Mouse (Mus musculus) lung, postnatal 10 days (tissue): ENCODE data around the gene Slc25a28.

ENCODE experiments used
- DNase-seq: peaks from one replicate; pipeline ENCODE4 v3.0.0; 2021

Slc25a28 gene

DNA sequence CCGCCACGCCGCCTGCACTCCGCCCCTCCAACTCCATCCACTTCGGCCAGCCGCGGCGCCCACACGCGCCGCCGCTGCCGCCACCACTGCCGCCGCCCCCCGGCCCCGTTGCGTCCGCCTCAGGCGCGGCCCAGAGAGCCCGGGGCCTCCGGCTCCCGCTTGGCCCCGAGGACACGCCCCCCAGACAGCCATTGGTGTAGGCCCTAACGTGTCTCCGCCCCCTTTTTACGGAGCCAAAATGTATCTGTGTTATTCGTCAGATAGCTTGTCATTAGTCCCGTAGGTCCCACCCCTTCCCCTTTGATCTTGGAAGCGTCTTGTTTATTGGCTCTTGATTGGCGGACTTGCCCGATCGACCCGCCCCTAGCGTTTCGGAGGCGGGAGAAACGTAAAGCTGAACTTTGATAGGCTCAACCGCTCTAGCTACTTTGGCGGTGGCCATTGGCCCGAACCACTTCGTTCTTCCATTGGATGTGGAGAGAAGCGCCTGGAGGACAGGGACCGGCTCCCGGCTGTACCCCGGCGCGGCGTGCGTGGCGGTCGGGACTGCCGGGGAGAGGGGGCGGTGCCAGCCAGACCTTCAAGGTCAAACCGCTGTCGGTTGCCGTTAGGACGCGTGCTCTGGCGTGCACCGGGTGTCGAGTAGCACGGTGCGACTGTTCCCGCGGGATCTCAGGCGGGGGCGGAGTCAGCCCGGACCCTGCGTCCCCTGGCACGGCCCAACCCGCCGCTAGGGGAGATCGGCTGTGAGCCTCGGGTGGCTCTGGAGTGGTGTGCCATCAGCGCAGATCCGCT lies at the start of gene Slc25a28:
TSS of gene Slc25a28 (minus strand) at position 152 of the 795 bp plus-strand sequence.
- DNase-seq, result peak; percentile 100

DNA sequence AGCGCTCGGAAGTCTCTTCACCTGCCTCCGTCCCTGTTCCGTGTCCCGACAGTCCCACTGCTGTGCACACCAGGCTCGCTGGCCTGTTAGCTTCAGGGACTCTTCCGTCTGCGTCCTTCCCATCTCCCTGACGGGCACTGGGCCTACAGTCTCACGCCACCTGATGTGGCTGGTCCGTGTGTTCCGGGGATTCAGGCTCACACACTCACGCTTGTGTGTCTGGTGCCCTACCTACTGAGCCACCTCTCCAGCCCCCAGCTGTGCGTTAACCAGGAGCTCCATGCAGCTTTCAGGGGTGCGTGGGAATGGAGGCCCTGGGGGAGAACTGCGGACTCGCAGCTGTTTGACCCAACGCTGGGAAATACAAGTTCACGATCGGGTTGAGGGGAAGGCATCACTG lies 49.5 kb upstream of the Slc25a28 start:
- DNase-seq, result no peak

DNA sequence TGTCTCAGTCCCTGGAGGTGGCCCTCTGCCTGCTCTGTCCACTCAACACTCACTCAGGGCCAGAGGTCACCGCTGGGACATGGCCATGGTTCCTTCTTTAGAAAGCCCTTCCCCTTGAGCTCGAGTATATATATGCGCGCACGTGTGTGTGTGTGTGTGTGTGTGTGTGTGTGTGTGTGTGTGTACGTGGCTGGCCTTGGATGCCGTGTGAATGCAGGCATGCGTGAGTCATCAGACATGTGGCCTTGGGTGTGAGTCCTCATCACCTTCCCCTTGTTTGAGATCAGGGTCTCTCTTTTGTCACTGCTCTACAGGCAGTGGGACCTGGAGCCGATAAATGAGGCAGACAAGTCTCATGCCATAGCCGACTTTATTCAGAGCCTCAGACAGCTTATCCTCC lies 48.8 kb upstream of the Slc25a28 start:
- DNase-seq, result no peak

DNA sequence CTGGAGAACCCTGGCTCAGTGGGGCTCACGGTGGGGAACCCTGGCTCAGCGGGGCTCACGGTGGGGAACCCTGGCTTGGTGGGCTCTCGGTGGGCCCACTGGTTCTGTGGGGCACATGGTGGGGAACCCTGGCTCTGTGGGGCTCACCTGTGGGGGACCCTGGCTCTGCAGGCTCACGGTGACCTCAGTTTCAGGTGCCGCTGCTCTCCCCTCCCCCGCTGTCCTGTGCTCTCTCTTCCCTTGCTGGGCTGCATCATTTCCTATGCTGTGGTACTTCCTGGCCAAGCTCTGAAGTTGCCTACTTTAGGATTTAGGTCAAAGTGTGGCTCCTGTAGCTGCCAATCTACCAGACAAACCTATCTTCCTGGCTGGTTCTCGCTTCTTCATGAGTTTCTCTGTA lies 48.2 kb upstream of the Slc25a28 start:
- no peak for DNase-seq

DNA sequence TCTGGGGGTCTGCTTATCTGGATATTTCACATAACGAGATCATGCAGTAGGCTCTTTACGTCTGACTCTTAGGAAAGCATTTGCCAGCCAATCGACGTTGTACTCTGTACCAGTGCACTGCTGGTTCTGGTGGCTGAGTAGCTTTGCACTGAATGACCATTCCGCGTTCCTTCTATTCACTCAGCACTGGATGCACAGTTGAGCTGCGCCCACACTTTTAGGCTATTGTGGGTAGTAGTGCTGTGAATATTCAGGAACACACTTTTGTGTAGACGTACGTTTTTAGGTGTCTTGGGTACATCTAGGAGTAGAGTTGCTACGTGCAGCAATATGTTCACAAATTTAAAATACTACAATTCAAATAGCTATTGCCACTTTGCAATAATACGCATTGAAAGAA lies 45.4 kb upstream of the Slc25a28 start:
- no peak for DNase-seq

DNA sequence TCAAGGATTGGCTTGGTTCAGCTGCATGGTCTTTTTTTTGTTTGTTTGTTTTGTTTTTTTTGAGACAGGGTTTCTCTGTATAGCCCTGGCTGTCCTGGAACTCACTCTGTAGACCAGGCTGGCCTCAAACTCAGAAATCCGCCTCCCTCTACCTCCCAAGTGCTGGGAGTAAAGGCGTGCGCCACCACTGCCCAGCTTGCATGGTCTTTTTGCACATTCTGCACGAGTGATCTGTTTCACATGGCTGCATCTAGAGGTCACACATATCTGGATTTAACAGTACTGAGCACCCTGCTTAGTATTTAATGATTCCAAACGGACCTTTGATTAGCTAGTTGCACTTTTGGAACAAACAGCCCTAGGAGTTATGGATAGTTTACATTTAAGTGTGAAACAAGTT lies 37.3 kb upstream of the Slc25a28 start:
- no peak for DNase-seq

DNA sequence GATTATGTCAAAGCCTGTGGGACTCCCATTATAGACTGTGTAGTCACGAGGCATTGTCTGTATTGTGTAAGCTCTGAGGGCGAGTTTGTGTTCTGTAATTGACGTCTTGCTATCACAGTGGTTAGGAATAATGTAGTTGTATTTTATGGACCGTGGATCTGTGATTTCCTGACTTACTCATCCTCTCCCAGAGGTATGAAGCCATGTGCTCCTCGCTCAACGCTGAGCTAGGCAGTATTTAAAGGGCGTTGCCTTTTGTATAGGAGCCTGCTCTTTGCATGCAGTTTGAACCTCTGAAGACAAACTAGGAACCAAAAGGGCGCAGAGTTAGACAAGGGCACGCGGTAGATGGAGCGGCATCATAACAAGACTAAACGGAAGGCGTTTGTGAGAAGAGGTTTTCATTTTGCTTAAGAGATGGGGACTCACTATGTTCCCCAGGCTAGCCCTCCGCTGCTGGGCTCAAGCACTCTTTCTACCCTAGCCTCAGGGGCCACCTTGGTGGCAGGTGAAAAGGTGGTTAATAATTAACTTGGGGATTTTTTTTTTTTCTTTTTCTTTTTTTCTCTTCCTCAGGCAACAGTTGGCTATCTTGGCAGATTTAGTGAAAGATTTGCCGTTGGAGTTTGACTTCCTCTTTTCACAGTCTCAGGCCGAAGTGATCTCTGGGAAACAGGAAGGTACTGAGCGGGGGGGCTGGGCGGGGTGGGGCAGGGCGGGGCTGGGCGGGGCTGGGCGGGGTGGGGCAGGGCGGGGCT lies 36.7 kb upstream of the Slc25a28 start:
- DNase-seq, result no peak

DNA sequence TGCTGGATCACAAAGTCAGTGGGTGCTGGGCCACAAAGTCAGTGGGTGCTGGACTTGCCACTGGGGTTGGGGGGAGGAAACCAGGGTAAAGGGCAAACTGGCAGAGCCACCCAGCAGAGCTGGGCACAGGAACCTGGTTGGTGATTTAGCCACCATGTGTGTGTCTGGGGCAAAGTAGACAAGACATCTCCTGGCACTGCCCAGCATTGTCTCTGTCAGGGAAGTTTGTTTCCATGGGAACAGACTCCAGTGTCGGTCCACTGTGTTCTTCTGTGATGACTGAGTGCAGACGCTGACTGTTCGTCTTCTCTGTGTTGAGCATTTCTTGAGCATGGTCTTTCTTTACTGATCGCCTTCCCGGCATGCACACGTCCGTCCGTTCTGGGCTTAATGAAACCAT lies 34.6 kb upstream of the Slc25a28 start:
- DNase-seq, result no peak

DNA sequence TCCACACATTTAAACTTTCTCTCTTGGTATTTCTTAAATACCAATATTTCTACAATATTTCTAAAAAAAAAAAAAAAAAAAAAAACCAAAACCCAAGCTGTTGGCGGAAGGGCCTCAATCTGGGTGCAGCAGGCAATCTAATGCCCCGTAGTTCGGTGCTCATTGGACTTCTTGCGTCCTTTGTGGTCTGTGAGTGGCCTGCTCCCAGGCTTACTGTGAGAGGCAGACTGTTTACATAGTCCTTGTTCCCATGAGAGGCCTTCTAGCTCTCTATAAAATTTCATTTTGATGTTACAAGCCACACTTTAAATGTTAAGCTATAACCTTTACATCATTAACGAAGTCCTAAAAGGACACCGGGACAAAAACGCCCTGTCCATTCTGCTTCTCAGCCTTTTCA lies 33.5 kb upstream of the Slc25a28 start:
- no peak for DNase-seq

DNA sequence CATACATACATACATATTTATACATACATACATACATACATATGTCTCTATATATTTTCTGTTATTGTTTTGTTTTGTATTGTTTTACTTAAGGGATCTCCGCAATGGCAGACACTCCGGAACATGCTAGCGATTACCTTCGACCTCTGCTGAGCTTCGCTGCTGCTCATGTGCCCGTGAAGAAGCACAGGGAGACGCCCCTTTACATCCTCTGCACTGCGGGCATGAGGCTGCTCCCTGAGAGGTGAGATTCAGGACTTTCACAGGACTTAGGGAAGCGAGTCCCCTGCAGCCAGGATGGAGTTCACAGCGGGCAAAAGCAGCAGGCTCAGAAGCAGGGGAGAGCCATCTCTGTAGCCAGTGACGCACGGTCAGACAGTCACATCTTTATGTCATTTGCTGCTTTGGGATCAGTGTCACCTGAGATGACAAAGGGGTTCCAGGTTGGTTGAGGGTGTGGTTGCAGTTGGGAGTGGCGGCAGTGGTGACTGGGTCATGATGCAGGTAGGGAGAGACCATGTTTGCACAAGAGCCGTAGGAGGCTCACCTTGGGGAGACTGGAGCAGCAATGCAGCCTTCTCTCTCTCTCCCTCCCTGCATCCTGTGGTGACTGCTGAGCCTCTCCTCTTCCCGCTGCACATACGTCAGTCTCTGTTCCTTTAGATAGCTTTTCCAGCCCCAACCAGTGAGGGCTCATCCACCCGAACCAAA lies 30.3 kb upstream of the Slc25a28 start:
- no peak for DNase-seq

DNA sequence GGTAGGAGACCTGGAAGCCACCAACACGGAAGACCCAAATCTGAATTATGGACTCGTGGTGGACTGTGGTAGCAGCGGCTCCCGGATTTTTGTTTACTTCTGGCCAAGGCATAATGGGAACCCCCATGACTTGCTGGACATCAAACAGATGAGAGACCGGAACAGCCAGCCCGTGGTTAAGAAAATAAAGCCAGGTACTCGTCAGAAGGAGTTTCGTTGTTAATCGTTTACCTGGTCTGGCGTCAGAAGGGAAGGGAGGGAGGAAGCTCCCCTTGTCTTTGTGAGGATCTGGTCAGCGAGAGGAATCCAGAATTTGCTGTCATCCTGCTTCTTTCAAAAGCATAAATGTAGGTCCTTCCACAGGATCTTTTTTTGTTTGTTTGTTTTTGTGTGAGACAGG lies 29.5 kb upstream of the Slc25a28 start:
- no peak for DNase-seq

DNA sequence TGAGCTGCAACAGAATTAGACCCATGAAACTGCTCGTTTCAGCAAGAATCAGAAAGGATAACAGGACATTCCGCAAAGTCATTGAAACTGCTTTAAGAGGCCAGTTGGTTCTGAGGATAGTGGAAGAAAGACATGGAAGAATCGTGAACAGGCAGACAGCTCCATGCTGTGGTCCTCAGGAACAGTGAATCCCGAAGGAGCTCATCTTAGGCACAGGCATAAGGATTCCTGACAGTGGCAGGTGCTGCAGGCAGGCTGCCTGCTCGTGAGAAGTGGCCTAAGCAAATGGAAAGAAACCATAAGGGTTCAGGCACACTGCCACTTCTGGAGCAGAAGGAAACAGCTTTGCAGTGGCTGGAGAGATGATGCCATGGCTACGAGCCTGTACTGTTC lies 25.1 kb upstream of the Slc25a28 start:
- DNase-seq, result no peak

DNA sequence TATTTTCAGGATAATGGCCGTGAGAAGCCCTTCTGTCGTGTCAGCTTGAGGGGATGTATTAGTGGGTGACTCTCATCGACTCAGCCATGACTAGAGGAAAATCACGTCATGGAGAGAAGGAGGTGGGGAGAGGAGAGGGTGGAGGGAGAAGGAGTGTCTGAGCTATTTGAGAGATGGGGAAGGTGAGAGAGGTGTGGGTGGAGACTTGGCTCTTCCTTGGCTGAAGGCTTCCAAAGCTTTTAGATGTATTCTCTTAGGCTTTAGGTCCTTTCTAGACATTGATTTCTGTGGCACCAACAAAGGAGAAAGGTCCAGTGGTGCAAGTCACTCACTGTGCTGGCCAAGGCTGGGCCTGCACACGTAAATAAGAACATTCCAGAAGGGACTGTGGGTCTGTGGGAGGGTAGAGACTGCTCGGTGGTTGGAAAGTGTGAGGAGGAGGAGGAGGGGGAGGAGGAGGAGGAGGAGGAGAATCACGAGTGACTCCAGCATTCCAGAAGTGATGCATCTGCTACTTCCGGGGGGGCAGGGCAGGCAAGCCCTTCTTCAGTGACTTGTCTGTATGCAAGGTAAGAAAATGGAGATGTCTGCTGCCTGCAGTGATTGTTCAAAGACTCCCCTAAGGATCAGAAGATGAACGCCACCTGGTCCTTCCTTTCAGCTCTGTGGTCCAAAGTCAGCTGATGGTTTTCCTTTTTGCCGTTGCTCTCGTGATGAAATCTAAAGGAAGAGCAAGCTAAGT lies 24.5 kb upstream of the Slc25a28 start:
- no peak for DNase-seq

DNA sequence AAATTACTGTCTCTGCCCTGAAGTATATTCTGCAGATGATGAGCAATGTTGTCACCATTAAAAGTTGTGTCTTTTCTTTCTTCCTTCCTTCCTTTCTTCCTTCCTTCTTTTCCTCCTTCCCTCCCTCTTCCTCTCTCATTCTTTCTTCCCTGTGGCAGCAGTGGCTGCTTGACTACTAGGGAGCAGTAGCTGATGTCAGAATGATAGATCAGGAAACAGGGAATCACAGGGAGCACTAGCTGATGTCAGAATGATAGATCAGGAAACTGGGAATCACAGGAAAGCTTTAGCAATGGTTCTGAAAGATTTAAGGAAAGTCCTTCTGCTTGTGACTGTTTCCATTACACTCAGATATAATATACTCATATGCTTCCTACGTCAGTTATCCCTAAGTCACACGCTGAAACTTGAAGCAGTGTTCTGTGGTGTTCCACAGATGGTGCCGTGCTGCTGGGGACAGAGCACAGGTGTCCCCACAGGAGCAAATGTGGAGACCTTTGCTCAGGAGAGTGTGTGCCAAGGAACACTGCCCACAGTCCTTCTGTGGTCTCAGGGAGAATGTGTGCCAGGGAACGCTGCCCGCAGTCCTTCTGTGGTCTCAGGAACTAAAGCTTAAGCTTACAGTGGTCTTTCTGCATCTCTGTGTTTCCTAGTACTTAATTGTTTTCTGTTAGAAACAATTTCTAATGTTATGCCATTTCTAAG lies 23.1 kb upstream of the Slc25a28 start:
- no peak for DNase-seq

DNA sequence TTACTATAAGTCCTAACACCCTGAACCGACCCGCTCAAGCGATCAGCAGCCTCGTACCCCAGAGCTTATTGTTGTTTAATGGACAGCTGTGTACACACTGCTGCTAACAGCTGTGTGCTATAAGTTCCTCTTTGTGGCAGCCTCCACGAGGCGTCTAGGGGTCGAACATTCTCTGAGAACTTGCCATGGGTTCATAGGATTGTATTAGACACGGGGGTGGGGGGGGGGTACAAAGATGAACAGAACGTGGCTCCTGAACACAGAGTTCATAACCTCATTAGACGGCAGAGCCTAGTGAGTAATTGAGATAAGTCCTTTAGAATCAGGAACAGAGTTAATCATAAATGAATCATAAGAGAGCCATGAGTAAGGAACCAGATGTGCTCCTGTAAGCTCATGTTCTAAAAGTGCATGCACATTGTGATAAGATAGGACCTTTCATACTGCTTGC lies 20.9 kb upstream of the Slc25a28 start:
- no peak for DNase-seq

DNA sequence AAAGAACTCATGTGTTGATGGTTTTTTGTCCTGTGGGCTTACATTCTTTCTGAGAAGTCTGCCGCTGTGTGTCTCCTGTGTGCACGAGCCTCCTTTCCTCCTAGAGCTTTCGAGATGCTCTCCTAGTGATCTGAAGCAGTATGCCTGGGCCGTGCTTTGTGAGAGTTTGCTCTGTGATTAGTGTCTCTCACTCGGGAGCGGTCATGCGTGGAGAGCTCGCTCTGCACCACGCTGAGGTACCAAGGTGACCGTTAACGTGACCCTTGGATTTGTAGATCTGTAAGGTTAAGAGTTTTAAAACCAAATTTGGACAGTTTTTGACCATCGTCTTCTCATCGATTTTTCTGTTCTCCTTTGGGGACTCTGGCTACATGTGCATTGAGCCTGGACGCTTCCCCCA lies 18.1 kb upstream of the Slc25a28 start:
- DNase-seq, result no peak

DNA sequence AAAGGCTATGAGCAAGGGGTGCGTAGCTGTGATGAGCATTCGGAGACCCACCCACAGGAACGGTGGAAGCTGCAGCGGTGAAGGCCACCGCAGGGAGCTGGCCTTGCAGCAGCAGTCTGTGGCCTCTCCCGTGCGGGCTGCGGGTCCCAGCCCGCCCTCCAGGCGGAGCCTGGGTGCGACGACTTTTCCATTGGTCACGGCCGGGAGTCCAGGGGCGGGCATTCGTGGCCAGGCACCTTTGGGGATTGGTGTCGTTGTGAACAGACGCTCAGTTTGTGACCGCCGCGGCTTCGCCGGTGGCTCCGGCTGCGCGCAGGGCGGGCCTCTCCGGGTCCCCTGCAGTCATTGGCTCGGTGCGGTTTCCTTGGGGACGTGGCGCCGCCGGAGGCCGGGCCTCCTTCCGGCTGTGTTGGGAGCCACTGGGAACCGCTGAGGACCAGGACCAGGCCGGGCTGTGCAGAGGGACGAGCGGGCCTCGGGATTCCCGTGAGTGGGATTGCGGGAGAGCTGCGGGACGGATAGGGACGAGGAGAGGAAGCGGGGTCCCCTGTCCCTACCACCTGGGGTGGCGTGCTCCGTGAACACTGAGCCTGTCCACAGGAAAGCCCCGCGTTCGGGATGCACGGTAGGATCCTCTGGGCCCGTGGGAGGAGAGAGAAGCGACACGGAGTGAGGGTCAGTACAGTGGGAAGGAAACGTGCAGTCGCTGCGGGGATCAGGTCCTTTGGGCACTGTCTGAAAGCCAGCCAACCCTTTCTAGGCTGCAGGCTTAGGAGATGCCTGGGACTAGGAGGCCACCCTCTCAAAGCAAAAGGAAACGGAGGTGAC lies 15.0 kb upstream of the Slc25a28 start, which contains the start of gene Entpd7:
TSS of gene Entpd7 (plus strand) at position 254 of the 828 bp plus-strand sequence.
- DNase-seq, result peak; percentile 98

DNA sequence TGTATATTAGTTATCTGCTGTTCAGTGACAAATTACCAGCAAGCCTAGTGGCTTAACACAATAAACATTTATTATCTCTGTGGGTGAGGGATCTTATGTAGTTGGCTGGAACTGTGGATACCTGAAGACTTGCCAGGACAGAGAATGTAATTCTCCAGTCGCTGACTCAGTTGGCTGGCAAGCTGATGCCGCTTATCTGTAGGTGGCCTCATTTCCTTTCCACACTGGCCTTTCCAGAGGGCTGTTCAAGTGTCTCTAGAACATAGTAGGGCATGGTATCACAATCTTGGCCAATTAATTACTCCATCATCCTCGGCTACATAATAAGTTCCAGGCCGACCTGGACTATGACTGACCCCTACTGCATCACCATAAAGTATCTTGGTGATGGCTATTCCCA lies 6.9 kb upstream of the Slc25a28 start:
- no peak for DNase-seq

DNA sequence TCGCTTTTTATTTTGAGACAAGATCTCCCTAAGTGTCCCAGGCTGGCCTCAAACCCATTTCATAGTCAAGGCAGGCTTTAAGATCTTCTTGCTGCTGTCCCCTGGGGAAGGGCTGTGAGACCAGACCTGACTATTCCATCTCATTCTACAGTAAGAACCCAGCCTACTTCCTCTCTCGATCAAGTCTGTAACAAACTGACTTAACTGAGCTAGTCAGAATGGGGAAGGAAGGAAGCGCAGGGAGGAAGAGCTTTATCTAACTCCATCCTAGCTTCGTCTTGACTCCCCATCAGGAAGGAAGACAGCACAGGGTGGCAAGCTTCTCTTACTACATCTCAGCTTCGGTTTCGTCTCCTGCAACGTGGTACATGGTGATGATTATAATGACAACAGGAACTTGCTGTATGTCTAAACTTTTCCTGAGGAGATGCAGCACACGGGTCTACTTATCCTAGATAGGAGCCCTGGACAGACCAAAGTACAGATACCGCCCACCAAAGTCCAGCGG lies 4.8 kb upstream of the Slc25a28 start:
- DNase-seq, result no peak

DNA sequence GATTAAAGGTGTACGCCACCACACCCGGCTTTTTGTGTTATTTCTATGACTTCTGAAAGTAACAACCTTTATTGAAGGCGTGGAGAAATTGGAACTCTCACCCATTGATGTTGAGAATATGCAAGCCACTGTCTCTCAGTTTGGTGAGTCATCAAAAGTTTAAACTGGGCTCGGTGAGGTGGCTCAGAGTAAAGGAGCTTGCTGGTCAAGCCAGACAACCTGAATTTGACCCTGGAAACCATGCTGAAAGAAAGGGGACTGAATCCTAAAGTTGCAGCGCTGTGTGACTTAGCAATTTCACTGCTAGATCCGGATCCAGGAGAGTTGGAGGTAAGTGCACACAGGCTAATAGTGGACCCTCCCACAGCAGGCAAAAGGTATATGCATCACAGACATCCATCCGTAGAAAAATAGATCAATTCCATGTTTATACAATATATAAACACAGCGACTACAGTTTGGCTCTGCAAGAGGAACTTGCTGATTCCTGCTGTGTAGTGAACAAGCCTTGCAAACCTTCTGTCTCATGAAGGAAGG lies 3.9 kb upstream of the Slc25a28 start:
- DNase-seq, result no peak
